Mouse (Mus musculus) lung, postnatal 0 days (tissue): ENCODE data around the gene Pappa.

Source experiments
- CTCF ChIP-seq: IDR thresholded peaks from 2 replicates; pipeline ENCODE4 v1.5.1; 2016; ENCODE audit warnings: antibody characterized with exemption, mild to moderate bottlenecking
- EP300 ChIP-seq: IDR thresholded peaks from 2 replicates; pipeline ENCODE4 v1.6.1; 2016; ENCODE audit warnings: antibody characterized with exemption, mild to moderate bottlenecking, control low read depth

DNA sequence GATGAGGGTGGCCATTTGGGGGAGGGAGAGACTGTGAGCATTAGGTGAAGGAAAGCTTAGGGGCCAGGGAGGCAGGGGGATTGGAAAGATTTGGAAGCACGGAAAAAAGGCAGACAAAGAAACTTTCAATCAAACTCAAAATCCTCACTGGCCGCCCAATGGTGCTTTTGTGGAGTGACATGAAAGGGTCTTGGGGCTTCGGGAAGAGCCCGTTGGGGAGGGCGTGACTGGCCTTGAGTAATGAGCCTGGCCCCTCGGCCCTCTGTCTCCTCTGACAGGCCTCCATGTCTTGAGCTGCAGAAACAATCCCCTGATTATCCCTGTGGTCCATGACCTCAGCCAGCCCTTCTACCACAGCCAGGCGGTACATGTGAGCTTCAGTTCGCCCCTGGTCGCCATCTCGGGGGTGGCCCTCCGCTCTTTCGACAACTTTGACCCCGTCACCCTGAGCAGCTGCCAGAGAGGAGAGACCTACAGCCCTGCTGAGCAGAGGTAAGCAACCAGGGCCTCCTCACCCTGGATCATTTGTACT is 173.1 kb downstream of the Pappa start:
- TF ChIP-seq EP300 (no peak), CTCF (no peak)
